23 mouse cellular contexts compared by ENCODE assay signal in the genomic region with DNA sequence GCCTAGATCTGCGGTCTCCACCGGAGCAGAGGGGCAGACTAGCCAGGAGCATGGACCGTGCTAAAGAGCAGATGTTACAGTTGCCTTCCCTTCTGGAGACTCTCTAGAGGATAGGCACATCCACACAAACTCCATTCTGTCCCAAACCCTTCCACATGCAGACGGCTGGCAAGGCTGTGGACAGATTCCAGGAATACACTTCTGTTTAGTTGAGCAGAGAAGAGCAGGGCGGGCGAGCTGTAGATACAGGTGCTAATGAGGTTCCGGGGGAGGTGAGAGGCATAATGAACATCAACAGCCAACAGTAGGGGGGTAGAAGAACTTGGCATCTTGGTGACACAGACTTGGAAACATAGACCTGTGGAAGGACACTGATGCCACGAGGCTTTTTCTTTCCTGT. TPM values are rescaled to one million over a fixed set of nuclear protein-coding genes. Genes with fewer than 3 reads are reported as not detected.
DNase-seq lines count a peak whose midpoint lies in the region; ATAC-seq lines count a peak whose summit lies in the region.
"Had no signal": no experiment of that assay in that cellular context is flagged by ENCODE, and none has a peak within 500 bp of the region (broad histone marks: within the 10 kb centered on the region; RNA-seq: fewer than 3 reads in every experiment).

No protein-coding gene starts in this region.

- H3K27me3 ChIP-seq in hindbrain, embryonic 13.5 days = no peaks in the 10 kb centered on the region
- H3K27me3 ChIP-seq in hindbrain, embryonic 11.5 days (ENCODE audit: control insufficient read depth, insufficient read depth, low read length) = no peaks in the 10 kb centered on the region
- no peaks in the 10 kb centered on the region for H3K27me3 ChIP-seq in neural tube, embryonic 13.5 days
- no peaks in the 10 kb centered on the region for H3K27me3 ChIP-seq in neural tube, embryonic 15.5 days (replicated peaks)
- H3K27me3 ChIP-seq in forebrain, embryonic 16.5 days (replicated peaks; ENCODE audit: control insufficient read depth, insufficient read depth, low read length) = no peaks in the 10 kb centered on the region
- no peaks in the 10 kb centered on the region for H3K27me3 ChIP-seq in heart, embryonic 11.5 days (ENCODE audit: control insufficient read depth, insufficient read depth, low read length)

- no peaks in the 10 kb centered on the region for H3K9me3 ChIP-seq in hindbrain, embryonic 13.5 days
- H3K9me3 ChIP-seq in hindbrain, embryonic 11.5 days (ENCODE audit: control insufficient read depth, low read length) = no peaks in the 10 kb centered on the region
- H3K9me3 ChIP-seq in neural tube, embryonic 13.5 days = no peaks in the 10 kb centered on the region
- no peaks in the 10 kb centered on the region for H3K9me3 ChIP-seq in neural tube, embryonic 15.5 days (replicated peaks)
- no peaks in the 10 kb centered on the region for H3K9me3 ChIP-seq in forebrain, embryonic 16.5 days (ENCODE audit: control insufficient read depth, low read length)
- no peaks in the 10 kb centered on the region for H3K9me3 ChIP-seq in heart, embryonic 11.5 days (replicated peaks; ENCODE audit: control insufficient read depth, low read length)
- H3K9me3 ChIP-seq: heart, embryonic 15.5 days; limb, embryonic 13.5 days; liver, embryonic 15.5 days; megakaryocyte, embryonic 14.5 days had no signal

- no peak for ATAC-seq in hindbrain, embryonic 13.5 days (ENCODE audit: low FRiP score)
- no peak for ATAC-seq in hindbrain, embryonic 11.5 days (ENCODE audit: low FRiP score)
- ATAC-seq in neural tube, embryonic 13.5 days (ENCODE audit: low read depth) = no peak
- ATAC-seq in neural tube, embryonic 15.5 days (ENCODE audit: low FRiP score) = no peak
- no peak for ATAC-seq in forebrain, embryonic 16.5 days
- no peak for ATAC-seq in heart, embryonic 11.5 days (replicated peaks; ENCODE audit: insufficient number of reproducible peaks, low FRiP score, low TSS enrichment)

- no peak overlapping the region for H3K9ac ChIP-seq in hindbrain, embryonic 13.5 days
- H3K9ac ChIP-seq in hindbrain, embryonic 11.5 days (ENCODE audit: low read depth, low read length) = no peak overlapping the region
- H3K9ac ChIP-seq in neural tube, embryonic 13.5 days = no peak overlapping the region
- no peak overlapping the region for H3K9ac ChIP-seq in neural tube, embryonic 15.5 days (replicated peaks)
- H3K9ac ChIP-seq in forebrain, embryonic 16.5 days (replicated peaks; ENCODE audit: low read depth, low read length) = no peak overlapping the region
- H3K9ac ChIP-seq in heart, embryonic 11.5 days (ENCODE audit: low read depth, low read length) = no peak overlapping the region
- H3K9ac ChIP-seq: heart, embryonic 15.5 days; limb, embryonic 13.5 days; liver, embryonic 15.5 days had no signal

- H3K27ac ChIP-seq in hindbrain, embryonic 13.5 days = 0 out of 2 replicates have a peak overlapping the region, but pooled peaks have one; percentile 72
- no peak overlapping the region for H3K27ac ChIP-seq in hindbrain, embryonic 11.5 days (ENCODE audit: low read depth, low read length)
- H3K27ac ChIP-seq in neural tube, embryonic 13.5 days (replicated peaks) = peak overlapping the region; percentile 57
- no peak overlapping the region for H3K27ac ChIP-seq in neural tube, embryonic 15.5 days (replicated peaks)
- peak overlapping the region; percentile 89 for H3K27ac ChIP-seq in forebrain, embryonic 16.5 days (ENCODE audit: low read length)
- H3K27ac ChIP-seq in heart, embryonic 11.5 days (ENCODE audit: low read depth, low read length) = no peak overlapping the region
- H3K27ac ChIP-seq: gastrocnemius, adult 2 months; heart, embryonic 15.5 days; left cerebral cortex, adult 2 months; limb, embryonic 13.5 days; liver, embryonic 15.5 days had no signal

- H3K4me2 ChIP-seq in hindbrain, embryonic 13.5 days = no peak overlapping the region
- H3K4me2 ChIP-seq in hindbrain, embryonic 11.5 days (replicated peaks; ENCODE audit: low read depth, low read length) = no peak overlapping the region
- H3K4me2 ChIP-seq in neural tube, embryonic 13.5 days = no peak overlapping the region
- H3K4me2 ChIP-seq in neural tube, embryonic 15.5 days = no peak overlapping the region
- no peak overlapping the region for H3K4me2 ChIP-seq in forebrain, embryonic 16.5 days (ENCODE audit: low read length)
- H3K4me2 ChIP-seq in heart, embryonic 11.5 days = no peak overlapping the region
- H3K4me2 ChIP-seq: heart, embryonic 15.5 days; limb, embryonic 13.5 days; liver, embryonic 15.5 days had no signal

- DNase-seq in hindbrain, embryonic 11.5 days (ENCODE audit: low spot score) = no peak
- peak; percentile 16 to 23 for DNase-seq in right cerebral cortex, postnatal 36 days (ENCODE audit: low spot score in 2 of 2)
- DNase-seq: adrenal gland, postnatal 10 days; cerebellum, adult 18-20 months; cerebellum, postnatal 36 days; gastrocnemius, adult 2 months; heart, adult 11 months; kidney, adult 9 months; kidney, postnatal 4 days; lung, postnatal 10 days; retina, postnatal 1 day; thymus, adult 18-20 months had no signal

- peaks cover 30% of the 10 kb centered on the region for H3K36me3 ChIP-seq in hindbrain, embryonic 13.5 days
- no peaks in the 10 kb centered on the region for H3K36me3 ChIP-seq in hindbrain, embryonic 11.5 days (ENCODE audit: control insufficient read depth, insufficient read depth, low read length)
- peaks cover 33% of the 10 kb centered on the region for H3K36me3 ChIP-seq in neural tube, embryonic 13.5 days
- no peaks in the 10 kb centered on the region; the same call in 1 of the 2 replicates for H3K36me3 ChIP-seq in neural tube, embryonic 15.5 days
- peaks cover 2% of the 10 kb centered on the region for H3K36me3 ChIP-seq in forebrain, embryonic 16.5 days (ENCODE audit: control insufficient read depth, insufficient read depth)
- H3K36me3 ChIP-seq in heart, embryonic 11.5 days (ENCODE audit: control insufficient read depth, insufficient read depth, low read length) = no peaks in the 10 kb centered on the region
- H3K36me3 ChIP-seq: heart, embryonic 15.5 days; limb, embryonic 13.5 days; liver, embryonic 15.5 days had no signal

- 59% methylated on average over 8 of the region's 8 CpGs for WGBS in hindbrain, embryonic 13.5 days
- 72% methylated on average over 8 of the region's 8 CpGs for WGBS in hindbrain, embryonic 11.5 days
- WGBS in neural tube, embryonic 13.5 days = 64% methylated on average over 8 of the region's 8 CpGs
- 55% methylated on average over 8 of the region's 8 CpGs for WGBS in neural tube, embryonic 15.5 days
- WGBS in forebrain, embryonic 16.5 days = 39% methylated on average over 8 of the region's 8 CpGs
- 58% methylated on average over 8 of the region's 8 CpGs for whole genome bisulfite sequencing in heart, embryonic 11.5 days (ENCODE audit: insufficient replicate concordance)

- no peak overlapping the region for H3K4me3 ChIP-seq in hindbrain, embryonic 13.5 days
- H3K4me3 ChIP-seq in hindbrain, embryonic 11.5 days (ENCODE audit: low read depth, low read length) = no peak overlapping the region
- H3K4me3 ChIP-seq in neural tube, embryonic 13.5 days = no peak overlapping the region
- H3K4me3 ChIP-seq in neural tube, embryonic 15.5 days (replicated peaks) = no peak overlapping the region
- no peak overlapping the region for H3K4me3 ChIP-seq in forebrain, embryonic 16.5 days (replicated peaks; ENCODE audit: low read length)
- H3K4me3 ChIP-seq in heart, embryonic 11.5 days (ENCODE audit: low read depth, low read length) = no peak overlapping the region
- H3K4me3 ChIP-seq: erythroblast, embryonic 14.5 days; gastrocnemius, adult 2 months; heart, embryonic 15.5 days; left cerebral cortex, adult 2 months; limb, embryonic 13.5 days; liver, embryonic 15.5 days; megakaryocyte, embryonic 14.5 days had no signal

- peaks cover 59% of the 10 kb centered on the region for H3K4me1 ChIP-seq in hindbrain, embryonic 13.5 days (replicated peaks)
- H3K4me1 ChIP-seq in hindbrain, embryonic 11.5 days (replicated peaks; ENCODE audit: control insufficient read depth, insufficient read depth, low read length) = peaks cover 9% of the 10 kb centered on the region
- H3K4me1 ChIP-seq in neural tube, embryonic 13.5 days (replicated peaks) = peaks cover 72% of the 10 kb centered on the region
- peaks cover 44% of the 10 kb centered on the region for H3K4me1 ChIP-seq in neural tube, embryonic 15.5 days
- peaks cover 52% of the 10 kb centered on the region for H3K4me1 ChIP-seq in forebrain, embryonic 16.5 days (replicated peaks; ENCODE audit: control insufficient read depth, insufficient read depth, low read length)
- peaks cover 16% of the 10 kb centered on the region for H3K4me1 ChIP-seq in heart, embryonic 11.5 days (ENCODE audit: control insufficient read depth, insufficient read depth, low read length)
- H3K4me1 ChIP-seq: liver, embryonic 15.5 days had no signal

RNA-seq across cellular contexts. Expression of a gene that starts 28.2 kb away (rescaled TPM):
- 180 and 199 TPM in 2 replicates for polyA plus RNA-seq in hindbrain, embryonic 13.5 days (2015; fragmentation: Nextera tagmentation; extraction: Ambion mirVana)
- polyA plus RNA-seq in hindbrain, embryonic 11.5 days (2014; fragmentation: Nextera tagmentation; extraction: Ambion mirVana) = 86.1 and 90.1 TPM in 2 replicates
- 176 and 184 TPM in 2 replicates for polyA plus RNA-seq in neural tube, embryonic 13.5 days (2015; fragmentation: Nextera tagmentation; extraction: Ambion mirVana)
- 152 and 175 TPM in 2 replicates for polyA plus RNA-seq in neural tube, embryonic 15.5 days (2015; fragmentation: Nextera tagmentation; extraction: Ambion mirVana)
- 274 and 278 TPM in 2 replicates for polyA plus RNA-seq in forebrain, embryonic 16.5 days (2015; fragmentation: Nextera tagmentation; extraction: Ambion mirVana)
- 2.9 and 3.5 TPM in 2 replicates for polyA plus RNA-seq in heart, embryonic 11.5 days (2014; fragmentation: Nextera tagmentation; extraction: Ambion mirVana)
- polyA plus RNA-seq: erythroblast, embryonic 14.5 days had no signal

Comparison
In these comparisons a context has a peak if more than half of its experiments do, and no peak if none do; other contexts are left out.
1. H3K27ac ChIP-seq: peak in hindbrain, embryonic 13.5 days (single experiment), neural tube, embryonic 13.5 days (single experiment) and forebrain, embryonic 16.5 days (single experiment); none in hindbrain, embryonic 11.5 days (single experiment), neural tube, embryonic 15.5 days (single experiment) and heart, embryonic 11.5 days (single experiment).
2. RNA of a gene that starts 28.2 kb away (polyA plus RNA-seq): 274 to 278 TPM in forebrain, embryonic 16.5 days, 176 to 184 TPM in neural tube, embryonic 13.5 days, 180 to 199 TPM in hindbrain, embryonic 13.5 days, 152 to 175 TPM in neural tube, embryonic 15.5 days and 86.1 to 90.1 TPM in hindbrain, embryonic 11.5 days; 2.9 to 3.5 TPM in heart, embryonic 11.5 days; every median in the first group is over 10 times any median in the second.